Mouse (Mus musculus) lung, adult 2 months (tissue): Measurements from ENCODE around the gene Hist1h4h.
"Not testable (repeated sequence)": the region's sequence is repeated elsewhere in the genome, so short reads cannot be mapped to it uniquely, and the experiment has no call there.

Experiments
- CTCF ChIP-seq: fragments of 200-500 bp; IDR thresholded peaks from 2 replicates; pipeline ENCODE4 v1.5.1; 2011; ENCODE audit warnings: mild to moderate bottlenecking, low read length, control low read depth; ENCODE audit not compliant: insufficient read depth
- POLR2A ChIP-seq: fragments of 200-500 bp; IDR thresholded peaks from 2 replicates; pipeline ENCODE4 v1.6.1; 2011; ENCODE audit warnings: low read depth, mild to moderate bottlenecking, control low read depth, low read length, borderline replicate concordance; ENCODE audit errors: extremely low read depth

GRCm38 (mm10) chr13:23561883-23562659 is 31.2 kb downstream of the Hist1h4h start, which contains the start of gene Hist1h3e:
- TF ChIP-seq CTCF = not testable (repeated sequence)
- TF ChIP-seq POLR2A = peak; percentile 95
